Mouse (Mus musculus) forebrain, embryonic 14.5 days (tissue): ENCODE measurements around the gene Hspa13. TPM values are rescaled to one million over a fixed set of nuclear protein-coding genes. Genes with fewer than 3 reads are reported as not detected.

Source experiments
- ATAC-seq: fragments of 200-750 bp; cut with Nextera tagmentation; 2 replicates; pipeline ENCODE4 v1.8.0; 2017; ENCODE audit warnings: mild to moderate bottlenecking, moderate library complexity
- DNase-seq: peaks from one replicate; pipeline ENCODE4 v3.0.0-alpha.2; 2015; ENCODE audit warnings: low spot score
- H3K27ac ChIP-seq: fragments of 300-500 bp; sonication (generic); 2 replicates; pipeline ENCODE4 v1.5.1; 2014; ENCODE audit warnings: low read depth, mild to moderate bottlenecking, control low read depth, low read length, moderate library complexity
- H3K27me3 ChIP-seq: fragments of 300-500 bp; sonication (generic); replicated peaks from 2 replicates; pipeline ENCODE4 v1.6.1; 2014; ENCODE audit warnings: low read length, control low read depth, mixed read lengths; ENCODE audit not compliant: control insufficient read depth, insufficient read depth
- H3K36me3 ChIP-seq: fragments of 300-500 bp; sonication (generic); 2 replicates; pipeline ENCODE4 v1.6.1; 2014; ENCODE audit warnings: low read length, control low read depth; ENCODE audit not compliant: control insufficient read depth, insufficient read depth
- H3K4me1 ChIP-seq: fragments of 300-500 bp; sonication (generic); 2 replicates; pipeline ENCODE4 v1.6.1; 2014; ENCODE audit warnings: antibody characterized with exemption, low read length, control low read depth; ENCODE audit not compliant: control insufficient read depth, insufficient read depth
- H3K4me2 ChIP-seq: fragments of 300-500 bp; sonication (generic); 2 replicates; pipeline ENCODE4 v1.6.1; 2014; ENCODE audit warnings: mild to moderate bottlenecking, control low read depth, low read length
- H3K4me3 ChIP-seq: fragments of 300-500 bp; sonication (generic); 2 replicates; pipeline ENCODE4 v1.5.1; 2014; ENCODE audit warnings: low read depth, low read length, control low read depth
- H3K9ac ChIP-seq: fragments of 300-500 bp; sonication (generic); 2 replicates; pipeline ENCODE4 v1.6.1; 2014; ENCODE audit warnings: mild to moderate bottlenecking, low read length, control low read depth, moderate library complexity
- H3K9me3 ChIP-seq: fragments of 300-500 bp; sonication (generic); replicated peaks from 2 replicates; pipeline ENCODE4 v1.6.1; 2016; ENCODE audit warnings: low read length, control low read depth, mixed read lengths; ENCODE audit not compliant: control insufficient read depth
- WGBS: fragments of 180-500 bp; shearing (Covaris S2); extraction: QIAGEN DNeasy Blood & Tissue Kit; methylation state at CpG from one replicate; pipeline ENCODE4 v1.1.7; 2014; 5-methylcytosine and 5-hydroxymethylcytosine counted together
- microRNA-seq: library from miRNA; unstranded; fragments of <30 nt; microRNA quantifications from one replicate; pipeline ENCODE4, GENCODE M21; 2016
- polyA plus RNA-seq: library from polyadenylated mRNA; unstranded; fragments of >200 nt; fragmentation: Nextera tagmentation; extraction: Ambion mirVana; gene quantifications from 2 replicates; pipeline ENCODE4 v1.2.1, GENCODE M21; 2014

The Hspa13 gene
- polyA plus RNA-seq, 1 experiment from 2014 or later = 43.6 TPM

GRCm38 (mm10) chr16:75717405-75718173, 49.3 kb downstream of the Hspa13 start:
- H3K27me3 ChIP-seq = no peaks in the 10 kb centered on the region
- no peak overlapping the region for H3K4me2 ChIP-seq
- DNase-seq = no peak
- H3K9ac ChIP-seq = no peak overlapping the region
- no peaks in the 10 kb centered on the region for H3K9me3 ChIP-seq
- no peaks in the 10 kb centered on the region for H3K4me1 ChIP-seq
- 64% methylated on average over 2 of the region's 2 CpGs for WGBS
- no peaks in the 10 kb centered on the region for H3K36me3 ChIP-seq
- no peak overlapping the region for H3K4me3 ChIP-seq
- no peak for ATAC-seq
- no peak overlapping the region for H3K27ac ChIP-seq

- no peaks in the 10 kb centered on the region for H3K36me3 ChIP-seq
- H3K4me1 ChIP-seq = no peaks in the 10 kb centered on the region
- peak; percentile 85 for ATAC-seq
- DNase-seq = peak; percentile 64
- 24% methylated on average over 2 of the region's 2 CpGs for WGBS
- no peaks in the 10 kb centered on the region for H3K27me3 ChIP-seq
- no peak overlapping the region for H3K27ac ChIP-seq
- H3K9ac ChIP-seq = no peak overlapping the region
- no peaks in the 10 kb centered on the region for H3K9me3 ChIP-seq
- no peak overlapping the region for H3K4me2 ChIP-seq
- H3K4me3 ChIP-seq = no peak overlapping the region
These were observed 70.7 kb downstream of the Hspa13 start for GRCm38 (mm10) chr16:75696176-75696575.

Small RNA genes lying within 50 kb of the gene (microRNA-seq; reads per million reads assigned to microRNA genes)
- gene Gm22923 = not detected

Other genes starting within 250 kb of the Hspa13 start
- not detected in 2 replicates for gene Lipi, start 181.0 kb downstream of the Hspa13 start, polyA plus RNA-seq
- 0.82 and 1.1 TPM in 2 replicates for gene Rbm11, start 174.3 kb downstream of the Hspa13 start, polyA plus RNA-seq